Mouse (Mus musculus): ENCODE measurements around the gene Gnpnat1.

GRCm38 (mm10) chr14:45439387-45439786 is 34.7 kb upstream of the Gnpnat1 start:
- TF ChIP-seq CTCF (IDR thresholded peaks at IDR 0.05; ENCODE audit: low read depth, low read length) (no peak), POLR2A (IDR thresholded peaks at IDR 0.05; ENCODE audit: borderline replicate concordance, low read depth, low read length) (no peak)

Measured in bone marrow macrophage, adult 2 months (primary cell).